Comparison of ENCODE assay signal across 14 mouse cellular contexts in the genomic region with DNA sequence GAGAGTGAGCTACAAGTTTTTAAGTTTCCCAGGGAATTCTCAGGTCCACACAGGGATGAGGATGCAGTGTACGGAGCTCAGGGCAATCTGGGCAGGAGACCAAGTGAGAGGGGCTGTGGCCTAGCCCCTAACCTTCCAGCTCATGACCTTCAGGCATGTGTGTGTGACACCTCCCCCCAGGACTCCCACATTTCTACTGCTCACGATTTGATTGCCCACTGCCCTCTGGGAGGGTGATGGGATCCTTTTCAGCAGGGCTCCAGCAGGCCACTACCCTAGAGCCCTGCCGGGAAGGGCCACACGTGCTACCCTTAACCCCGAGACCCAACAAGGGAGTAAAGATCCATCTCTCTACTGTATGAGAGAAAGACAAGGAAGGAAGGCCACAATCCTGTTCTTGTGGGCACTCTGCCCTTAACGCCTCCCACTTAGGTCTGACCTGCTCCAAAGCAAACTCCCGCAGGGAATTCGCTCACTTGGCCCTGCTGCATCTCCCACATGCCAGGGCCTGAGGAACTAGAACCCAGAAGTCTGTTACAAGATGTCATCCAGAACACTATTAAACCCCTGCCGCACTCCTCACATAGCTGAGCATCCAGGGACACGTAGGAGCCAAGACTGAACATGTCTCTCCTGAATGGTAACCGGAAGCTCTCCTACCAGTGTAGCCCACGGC. TPM values are rescaled to one million over a fixed set of nuclear protein-coding genes. Genes with fewer than 3 reads are reported as not detected.
DNase-seq lines count a peak whose midpoint lies in the region; ATAC-seq and TF ChIP-seq lines count a peak whose summit lies in the region.
"Had no signal": no experiment of that assay in that cellular context is flagged by ENCODE, and none has a peak within 500 bp of the region (broad histone marks: within the 10 kb centered on the region; RNA-seq: fewer than 3 reads in every experiment).

No protein-coding gene starts in this region.

- peak; percentile 62 for DNase-seq in adrenal gland, postnatal 10 days
- DNase-seq in adrenal gland, adult 2 months, result no peak
- DNase-seq in kidney, adult 2 months, result no peak
- DNase-seq in kidney, postnatal 14 days, result no peak
- peak; percentile 51 to 68 for DNase-seq in cerebellum, adult 2 months
- DNase-seq in heart, postnatal 0 days (ENCODE audit: low spot score), result no peak
- no peak for DNase-seq in left cerebral cortex, adult 18-20 months (ENCODE audit: low spot score in 2 of 2)
- DNase-seq: right cerebral cortex, adult 18-20 months had no signal

- TF ChIP-seq EP300 in heart, postnatal 0 days (IDR thresholded peaks at IDR 0.05; ENCODE audit: low read depth), result no peak

- H3K9me3 ChIP-seq in heart, postnatal 0 days (replicated peaks; ENCODE audit: control insufficient read depth, low read length), result no peaks in the 10 kb centered on the region
- no peaks in the 10 kb centered on the region for H3K9me3 ChIP-seq in forebrain, embryonic 15.5 days
- H3K9me3 ChIP-seq: forebrain, embryonic 10.5 days; G1E; hindbrain, embryonic 15.5 days; lung, embryonic 15.5 days had no signal

- no peak for TF ChIP-seq CTCF in kidney, adult 2 months (conservative IDR thresholded peaks at IDR 0.05; ENCODE audit: insufficient read depth, insufficient read length, low read depth, low read length)
- TF ChIP-seq CTCF in cerebellum, adult 2 months (IDR thresholded peaks at IDR 0.05; ENCODE audit: borderline replicate concordance, insufficient read depth, low read depth, low read length), result no peak
- TF ChIP-seq CTCF in heart, postnatal 0 days (IDR thresholded peaks at IDR 0.05; ENCODE audit: low read depth), result no peak

- ATAC-seq in heart, postnatal 0 days (ENCODE audit: insufficient read depth, low read depth), result no peak
- no peak for ATAC-seq in forebrain, embryonic 15.5 days (replicated peaks)

- no peaks in the 10 kb centered on the region for H3K27me3 ChIP-seq in kidney, adult 2 months (replicated peaks; ENCODE audit: control insufficient read depth, insufficient read depth, low read length)
- no peaks in the 10 kb centered on the region for H3K27me3 ChIP-seq in cerebellum, adult 2 months (ENCODE audit: control insufficient read depth, insufficient read depth, low read length)
- no peaks in the 10 kb centered on the region for H3K27me3 ChIP-seq in heart, postnatal 0 days (ENCODE audit: control insufficient read depth, insufficient read depth, low read length)
- H3K27me3 ChIP-seq in forebrain, embryonic 15.5 days, result no peaks in the 10 kb centered on the region
- H3K27me3 ChIP-seq: hindbrain, embryonic 15.5 days; lung, embryonic 15.5 days had no signal

- H3K27ac ChIP-seq in kidney, adult 2 months (ENCODE audit: insufficient read depth, low read depth, low read length), result peak overlapping the region; percentile 1; the same call in 1 of the 2 replicates
- H3K27ac ChIP-seq in cerebellum, adult 2 months (ENCODE audit: insufficient read depth, low read length), result peak overlapping the region; percentile 5; the same call in 1 of the 2 replicates
- H3K27ac ChIP-seq in heart, postnatal 0 days (ENCODE audit: low read depth), result peak overlapping the region; percentile 71
- no peak overlapping the region for H3K27ac ChIP-seq in forebrain, embryonic 15.5 days (replicated peaks)
- H3K27ac ChIP-seq: forebrain, embryonic 10.5 days; hindbrain, embryonic 15.5 days had no signal

- TF ChIP-seq POLR2A in kidney, adult 2 months (IDR thresholded peaks at IDR 0.05; ENCODE audit: low read depth, low read length), result no peak
- TF ChIP-seq POLR2A in cerebellum, adult 2 months (IDR thresholded peaks at IDR 0.05; ENCODE audit: borderline replicate concordance, insufficient read depth, low read length), result no peak

- peaks cover 19% of the 10 kb centered on the region for H3K4me1 ChIP-seq in kidney, adult 2 months (ENCODE audit: control insufficient read depth, insufficient read depth, low read length)
- H3K4me1 ChIP-seq in cerebellum, adult 2 months (ENCODE audit: control insufficient read depth, insufficient read depth, low read length), result peaks cover 46% of the 10 kb centered on the region
- H3K4me1 ChIP-seq in heart, postnatal 0 days (ENCODE audit: control insufficient read depth, insufficient read depth), result peaks cover 34% of the 10 kb centered on the region
- peaks cover 37% of the 10 kb centered on the region for H3K4me1 ChIP-seq in forebrain, embryonic 15.5 days

- no peaks in the 10 kb centered on the region for H3K36me3 ChIP-seq in kidney, adult 2 months (ENCODE audit: control insufficient read depth, insufficient read depth, low read length)
- H3K36me3 ChIP-seq in heart, postnatal 0 days (replicated peaks; ENCODE audit: control insufficient read depth, insufficient read depth, low read length), result no peaks in the 10 kb centered on the region
- H3K36me3 ChIP-seq in forebrain, embryonic 15.5 days, result no peaks in the 10 kb centered on the region
- H3K36me3 ChIP-seq: hindbrain, embryonic 15.5 days; lung, embryonic 15.5 days had no signal

- H3K4me3 ChIP-seq in kidney, adult 2 months (ENCODE audit: insufficient read depth, low read depth, low read length), result no peak overlapping the region
- no peak overlapping the region for H3K4me3 ChIP-seq in cerebellum, adult 2 months (replicated peaks; ENCODE audit: insufficient read depth, low read depth, low read length)
- no peak overlapping the region for H3K4me3 ChIP-seq in heart, postnatal 0 days (ENCODE audit: low read depth, low read length)
- H3K4me3 ChIP-seq in forebrain, embryonic 15.5 days, result no peak overlapping the region
- H3K4me3 ChIP-seq: forebrain, embryonic 10.5 days; hindbrain, embryonic 15.5 days; lung, embryonic 15.5 days had no signal

- WGBS in kidney, adult 2 months, result 54% methylated on average over 12 of the region's 12 CpGs
- 23% methylated on average over 12 of the region's 12 CpGs for WGBS in cerebellum, adult 2 months
- 47% methylated on average over 12 of the region's 12 CpGs for WGBS in heart, postnatal 0 days
- 88% methylated on average over 12 of the region's 12 CpGs for WGBS in forebrain, embryonic 15.5 days

- H3K4me2 ChIP-seq in heart, postnatal 0 days (ENCODE audit: low read depth, low read length), result no peak overlapping the region
- H3K4me2 ChIP-seq in forebrain, embryonic 15.5 days (replicated peaks), result no peak overlapping the region
- H3K4me2 ChIP-seq: hindbrain, embryonic 15.5 days; lung, embryonic 15.5 days had no signal

- 0 out of 2 replicates have a peak overlapping the region, but pooled peaks have one; percentile 31 for H3K9ac ChIP-seq in heart, postnatal 0 days (replicated peaks; ENCODE audit: low read depth, low read length)
- H3K9ac ChIP-seq in forebrain, embryonic 15.5 days (replicated peaks), result no peak overlapping the region
- H3K9ac ChIP-seq: hindbrain, embryonic 15.5 days; lung, embryonic 15.5 days had no signal

RNA-seq across cellular contexts. Expression of a gene that starts 24.9 kb away (rescaled TPM):
- total RNA-seq in adrenal gland, postnatal 10 days (2021), result 100 to 1,000 TPM; 128 to 169 TPM
- total RNA-seq in adrenal gland, adult 2 months (2021), result 100 to 1,000 TPM; 178 to 245 TPM
- polyA plus RNA-seq in adrenal gland, adult 2 months (2012; rRNA removed), result 47.1 and 48.0 TPM in 2 replicates
- 14.8 and 15.3 TPM in 2 replicates for polyA plus RNA-seq in kidney, adult 2 months (2012; rRNA removed)
- polyA plus RNA-seq in cerebellum, adult 2 months (2012; rRNA removed), result 77.9 and 95.3 TPM in 2 replicates
- 10.0 and 11.5 TPM in 2 replicates for total RNA-seq in heart, postnatal 0 days (2014; rRNA removed; ENCODE audit: low replicate concordance)
- polyA plus RNA-seq in heart, postnatal 0 days (2015; fragmentation: Nextera tagmentation; extraction: Ambion mirVana), result 3.8 TPM in 2 replicates
- 10 to 100 TPM; 44.0 to 52.8 TPM for total RNA-seq in left cerebral cortex, adult 18-20 months (2021)
- 43.5 and 48.1 TPM in 2 replicates for polyA plus RNA-seq in forebrain, embryonic 15.5 days (2015; fragmentation: Nextera tagmentation; extraction: Ambion mirVana)
- total RNA-seq: megakaryocyte-erythroid progenitor cell, adult 5-6 weeks had no signal
- polyA plus RNA-seq: G1E had no signal

RNA-seq across cellular contexts. Expression of a gene that starts 25.9 kb away (rescaled TPM):
- 10 to 100 TPM; 52.8 to 63.1 TPM for total RNA-seq in adrenal gland, postnatal 10 days (2021)
- 10 to 100 TPM; 54.4 to 65.3 TPM for total RNA-seq in adrenal gland, adult 2 months (2021)
- 52.8 and 53.2 TPM in 2 replicates for polyA plus RNA-seq in adrenal gland, adult 2 months (2012; rRNA removed)
- polyA plus RNA-seq in kidney, adult 2 months (2012; rRNA removed), result 48.6 and 57.5 TPM in 2 replicates
- polyA plus RNA-seq in cerebellum, adult 2 months (2012; rRNA removed), result 96.2 and 111 TPM in 2 replicates
- total RNA-seq in heart, postnatal 0 days (2014; rRNA removed; ENCODE audit: low replicate concordance), result 66.6 and 71.3 TPM in 2 replicates
- polyA plus RNA-seq in heart, postnatal 0 days (2015; fragmentation: Nextera tagmentation; extraction: Ambion mirVana), result 27.0 and 27.9 TPM in 2 replicates
- 10 to 100 TPM; 26.4 to 27.3 TPM for total RNA-seq in left cerebral cortex, adult 18-20 months (2021)
- 80.3 and 87.4 TPM in 2 replicates for polyA plus RNA-seq in forebrain, embryonic 15.5 days (2015; fragmentation: Nextera tagmentation; extraction: Ambion mirVana)

Comparison
In these comparisons a context has a peak if more than half of its experiments do, and no peak if none do; other contexts are left out.
1. DNase-seq: peak in adrenal gland, postnatal 10 days (single experiment) and cerebellum, adult 2 months (2 of 2); none in adrenal gland, adult 2 months (single experiment), kidney, adult 2 months (single experiment), kidney, postnatal 14 days (single experiment), heart, postnatal 0 days (single experiment) and left cerebral cortex, adult 18-20 months (0 of 2).